Mouse (Mus musculus) midbrain, embryonic 12.5 days (tissue): Measurements from ENCODE around the gene Ran. TPM values are rescaled to one million over a fixed set of nuclear protein-coding genes. Genes with fewer than 3 reads are reported as not detected.
A peak's percentile ranks its signal among the peaks of the same experiment; 100 is the strongest.

Experiments
- ATAC-seq: fragments of 200-750 bp; cut with Nextera tagmentation; 2 replicates; pipeline ENCODE4 v1.8.0; 2017; ENCODE audit warnings: low read depth, moderate TSS enrichment, moderate library complexity; ENCODE audit not compliant: low FRiP score
- H3K27ac ChIP-seq: fragments of 300-500 bp; sonication (generic); replicated peaks from 2 replicates; pipeline ENCODE4 v1.5.1; 2016; ENCODE audit warnings: mild to moderate bottlenecking
- H3K27me3 ChIP-seq: fragments of 300-500 bp; sonication (generic); 2 replicates; pipeline ENCODE4 v1.6.1; 2016; ENCODE audit warnings: mild to moderate bottlenecking
- H3K36me3 ChIP-seq: fragments of 300-500 bp; sonication (generic); 2 replicates; pipeline ENCODE4 v1.6.1; 2016
- H3K4me1 ChIP-seq: fragments of 300-500 bp; sonication (generic); 2 replicates; pipeline ENCODE4 v1.6.1; 2016
- H3K4me2 ChIP-seq: fragments of 300-500 bp; sonication (generic); replicated peaks from 2 replicates; pipeline ENCODE4 v1.6.1; 2016; ENCODE audit warnings: mild to moderate bottlenecking, moderate library complexity
- H3K4me3 ChIP-seq: fragments of 300-500 bp; sonication (generic); 2 replicates; pipeline ENCODE4 v1.5.1; 2016; ENCODE audit warnings: mild to moderate bottlenecking
- H3K9ac ChIP-seq: fragments of 300-500 bp; sonication (generic); replicated peaks from 2 replicates; pipeline ENCODE4 v1.6.1; 2016; ENCODE audit warnings: mild to moderate bottlenecking, moderate library complexity
- H3K9me3 ChIP-seq: fragments of 300-500 bp; sonication (generic); 2 replicates; pipeline ENCODE4 v1.6.1; 2016; ENCODE audit warnings: mild to moderate bottlenecking
- WGBS: fragments of 180-500 bp; shearing (Covaris S2); methylation state at CpG from one replicate; pipeline ENCODE4 v1.1.7; 2016; 5-methylcytosine and 5-hydroxymethylcytosine counted together
- polyA plus RNA-seq: library from polyadenylated mRNA; unstranded; fragments of >200 nt; fragmentation: Nextera tagmentation; extraction: Ambion mirVana; gene quantifications from 2 replicates; pipeline ENCODE4 v1.2.1, GENCODE M21; 2016

Gene Ran
- polyA plus RNA-seq, 1 experiment from 2014 or later: 712 TPM

GRCm38 (mm10) chr5:129016370-129016769 is 3.5 kb upstream of the Ran start:
- Histone ChIP-seq H3K4me1 (peaks cover 9% of the 10 kb centered on the region; the same call in 1 of the 2 replicates), H3K36me3 (no peaks in the 10 kb centered on the region), H3K9me3 (no peaks in the 10 kb centered on the region), H3K4me3 (no peak overlapping the region), H3K27me3 (no peaks in the 10 kb centered on the region), H3K9ac (no peak overlapping the region), H3K27ac (no peak overlapping the region), H3K4me2 (no peak overlapping the region)
- ATAC-seq: no peak
- WGBS: 93% methylated on average over 3 of the region's 3 CpGs

- peaks cover 10% of the 10 kb centered on the region for H3K36me3 ChIP-seq
- peaks cover 19% of the 10 kb centered on the region for H3K4me1 ChIP-seq
- H3K4me2 ChIP-seq: peak overlapping the region; percentile 53
- H3K27ac ChIP-seq: peak overlapping the region; percentile 97
- H3K27me3 ChIP-seq: no peaks in the 10 kb centered on the region
- peak overlapping the region; percentile 63 for H3K9ac ChIP-seq
- 86% methylated on average over 13 of the region's 13 CpGs for WGBS
- H3K9me3 ChIP-seq: no peaks in the 10 kb centered on the region
- H3K4me3 ChIP-seq: peak overlapping the region; percentile 94
- ATAC-seq: peak; percentile 14; the same call in 1 of the 2 replicates
Observed at GRCm38 (mm10) chr5:129018782-129019489, 933 bp upstream of the Ran start.

- peak overlapping the region; percentile 85 for H3K4me2 ChIP-seq
- H3K9me3 ChIP-seq: no peaks in the 10 kb centered on the region
- H3K27ac ChIP-seq: peak overlapping the region; percentile 97
- 0% methylated on average over 46 of the region's 56 CpGs for WGBS
- peak overlapping the region; percentile 94 for H3K4me3 ChIP-seq
- H3K4me1 ChIP-seq: peaks cover 19% of the 10 kb centered on the region
- H3K9ac ChIP-seq: peak overlapping the region; percentile 97
- ATAC-seq: peak; percentile 73
- peaks cover 21% of the 10 kb centered on the region for H3K36me3 ChIP-seq
- H3K27me3 ChIP-seq: no peaks in the 10 kb centered on the region
Observed at GRCm38 (mm10) chr5:129020300-129020668, 415 bp downstream of the Ran start.

GRCm38 (mm10) chr5:129020731-129021130 is 862 bp downstream of the Ran start:
- no peaks in the 10 kb centered on the region for H3K9me3 ChIP-seq
- WGBS: 2% methylated on average over 28 of the region's 28 CpGs
- peak; percentile 5; the same call in 1 of the 2 replicates for ATAC-seq

GRCm38 (mm10) chr5:129025048-129025447 is 5.2 kb downstream of the Ran start:
- Histone ChIP-seq H3K27me3 (no peaks in the 10 kb centered on the region), H3K36me3 (peaks cover 35% of the 10 kb centered on the region), H3K9me3 (no peaks in the 10 kb centered on the region), H3K4me2 (no peak overlapping the region), H3K4me1 (peaks cover 10% of the 10 kb centered on the region), H3K27ac (no peak overlapping the region), H3K9ac (no peak overlapping the region), H3K4me3 (no peak overlapping the region)
- no peak for ATAC-seq
- 41% methylated on average over 2 of the region's 2 CpGs for WGBS

More at GRCm38 (mm10) chr5:129020731-129021130, 862 bp downstream of the Ran start:
- H3K4me2 ChIP-seq: peak overlapping the region; percentile 85
- H3K27ac ChIP-seq: peak overlapping the region; percentile 97
- H3K4me3 ChIP-seq: peak overlapping the region; percentile 94
- H3K36me3 ChIP-seq: peaks cover 26% of the 10 kb centered on the region
- peak overlapping the region; percentile 97 for H3K9ac ChIP-seq
- H3K4me1 ChIP-seq: peaks cover 19% of the 10 kb centered on the region
- H3K27me3 ChIP-seq: no peaks in the 10 kb centered on the region

GRCm38 (mm10) chr5:129025725-129026124 is 5.9 kb downstream of the Ran start:
- Histone ChIP-seq H3K4me2 (no peak overlapping the region), H3K36me3 (peaks cover 35% of the 10 kb centered on the region), H3K9ac (no peak overlapping the region), H3K4me3 (no peak overlapping the region), H3K27me3 (no peaks in the 10 kb centered on the region), H3K4me1 (peaks cover 10% of the 10 kb centered on the region), H3K27ac (no peak overlapping the region), H3K9me3 (no peaks in the 10 kb centered on the region)
- no peak for ATAC-seq
- WGBS: 97% methylated on average over 2 of the region's 2 CpGs

GRCm38 (mm10) chr5:129026171-129026570 is 6.3 kb downstream of the Ran start:
- Histone ChIP-seq H3K4me2 (no peak overlapping the region), H3K9me3 (no peaks in the 10 kb centered on the region), H3K27ac (no peak overlapping the region), H3K27me3 (no peaks in the 10 kb centered on the region), H3K4me1 (peaks cover 10% of the 10 kb centered on the region), H3K9ac (no peak overlapping the region), H3K36me3 (peaks cover 35% of the 10 kb centered on the region), H3K4me3 (no peak overlapping the region)
- no peak for ATAC-seq
- WGBS: 94% methylated on average over 3 of the region's 3 CpGs

GRCm38 (mm10) chr5:129026637-129027036 is 6.8 kb downstream of the Ran start:
- 85% methylated on average over 1 of the region's 1 CpGs for WGBS
- peaks cover 8% of the 10 kb centered on the region for H3K4me1 ChIP-seq
- ATAC-seq: no peak

GRCm38 (mm10) chr5:129029131-129029723 is 9.4 kb downstream of the Ran start:
- no peak overlapping the region for H3K27ac ChIP-seq
- no peak for ATAC-seq
- WGBS: 79% methylated on average over 5 of the region's 5 CpGs
- peaks cover 24% of the 10 kb centered on the region for H3K36me3 ChIP-seq
- no peak overlapping the region for H3K9ac ChIP-seq
- H3K4me2 ChIP-seq: no peak overlapping the region
- H3K9me3 ChIP-seq: no peaks in the 10 kb centered on the region
- H3K27me3 ChIP-seq: no peaks in the 10 kb centered on the region
- no peak overlapping the region for H3K4me3 ChIP-seq
- no peaks in the 10 kb centered on the region for H3K4me1 ChIP-seq

More at GRCm38 (mm10) chr5:129026637-129027036, 6.8 kb downstream of the Ran start:
- Histone ChIP-seq H3K9ac (no peak overlapping the region), H3K9me3 (no peaks in the 10 kb centered on the region), H3K36me3 (peaks cover 35% of the 10 kb centered on the region), H3K4me3 (no peak overlapping the region), H3K27me3 (no peaks in the 10 kb centered on the region), H3K27ac (no peak overlapping the region), H3K4me2 (no peak overlapping the region)

GRCm38 (mm10) chr5:129036678-129037077 is 16.8 kb downstream of the Ran start:
- H3K9me3 ChIP-seq: no peaks in the 10 kb centered on the region
- no peak for ATAC-seq
- H3K4me2 ChIP-seq: no peak overlapping the region
- WGBS: 90% methylated on average over 5 of the region's 5 CpGs
- H3K4me1 ChIP-seq: no peaks in the 10 kb centered on the region
- H3K36me3 ChIP-seq: no peaks in the 10 kb centered on the region
- no peak overlapping the region for H3K9ac ChIP-seq
- no peaks in the 10 kb centered on the region for H3K27me3 ChIP-seq
- no peak overlapping the region for H3K4me3 ChIP-seq
- H3K27ac ChIP-seq: no peak overlapping the region

GRCm38 (mm10) chr5:129037739-129038138 is 17.9 kb downstream of the Ran start:
- 86% methylated on average over 7 of the region's 7 CpGs for WGBS
- Histone ChIP-seq H3K4me2 (no peak overlapping the region), H3K9me3 (no peaks in the 10 kb centered on the region), H3K4me3 (no peak overlapping the region), H3K9ac (no peak overlapping the region), H3K4me1 (no peaks in the 10 kb centered on the region), H3K27me3 (no peaks in the 10 kb centered on the region), H3K36me3 (no peaks in the 10 kb centered on the region), H3K27ac (no peak overlapping the region)
- no peak for ATAC-seq
